Mouse (Mus musculus) limb, embryonic 13.5 days (tissue): Measurements from ENCODE around the gene Inpp4a. TPM values are rescaled to one million over a fixed set of nuclear protein-coding genes. Genes with fewer than 3 reads are reported as not detected.

Source experiments
- ATAC-seq: fragments of 200-750 bp; cut with Nextera tagmentation; 2 replicates; pipeline ENCODE4 v1.8.0; 2017; ENCODE audit warnings: low read depth, moderate number of reproducible peaks, moderate TSS enrichment; ENCODE audit not compliant: low FRiP score
- H3K27ac ChIP-seq: fragments of 300-500 bp; sonication (generic); 2 replicates; pipeline ENCODE4 v1.5.1; 2015; ENCODE audit warnings: inconsistent platforms, mild to moderate bottlenecking, moderate library complexity
- H3K27me3 ChIP-seq: fragments of 300-500 bp; sonication (generic); 2 replicates; pipeline ENCODE4 v1.6.1; 2015; ENCODE audit warnings: mild to moderate bottlenecking, inconsistent platforms
- H3K36me3 ChIP-seq: fragments of 300-500 bp; sonication (generic); 2 replicates; pipeline ENCODE4 v1.6.1; 2015; ENCODE audit warnings: inconsistent platforms, mild to moderate bottlenecking, moderate library complexity
- H3K4me1 ChIP-seq: fragments of 300-500 bp; sonication (generic); 2 replicates; pipeline ENCODE4 v1.6.1; 2015; ENCODE audit warnings: inconsistent platforms
- H3K4me2 ChIP-seq: fragments of 300-500 bp; sonication (generic); replicated peaks from 2 replicates; pipeline ENCODE4 v1.6.1; 2015; ENCODE audit warnings: inconsistent platforms, mild to moderate bottlenecking, moderate library complexity
- H3K4me3 ChIP-seq: fragments of 300-500 bp; sonication (generic); 2 replicates; pipeline ENCODE4 v1.5.1; 2015; ENCODE audit warnings: moderate library complexity, mild to moderate bottlenecking, inconsistent platforms
- H3K9ac ChIP-seq: fragments of 300-500 bp; sonication (generic); 2 replicates; pipeline ENCODE4 v1.6.1; 2015; ENCODE audit warnings: mild to moderate bottlenecking, inconsistent platforms
- H3K9me3 ChIP-seq: fragments of 300-500 bp; sonication (generic); 2 replicates; pipeline ENCODE4 v1.6.1; 2016; ENCODE audit warnings: inconsistent platforms
- WGBS: fragments of 180-500 bp; shearing (Covaris S2); methylation state at CpG from one replicate; pipeline ENCODE4 v1.1.7; 2015; 5-methylcytosine and 5-hydroxymethylcytosine counted together
- polyA plus RNA-seq: library from polyadenylated mRNA; unstranded; fragments of >200 nt; fragmentation: Nextera tagmentation; extraction: Ambion mirVana; gene quantifications from 2 replicates; pipeline ENCODE4 v1.2.1, GENCODE M21; 2015

The Inpp4a gene
- polyA plus RNA-seq, 1 experiment from 2014 or later = 20.9 TPM

- no peak overlapping the region for H3K4me3 ChIP-seq
- no peak overlapping the region for H3K9ac ChIP-seq
- H3K4me1 ChIP-seq = peaks cover 12% of the 10 kb centered on the region
- WGBS = 86% methylated on average over 6 of the region's 6 CpGs
- no peak overlapping the region for H3K4me2 ChIP-seq
- H3K36me3 ChIP-seq = no peaks in the 10 kb centered on the region
- H3K27me3 ChIP-seq = no peaks in the 10 kb centered on the region
- H3K27ac ChIP-seq = no peak overlapping the region
- no peaks in the 10 kb centered on the region for H3K9me3 ChIP-seq
- ATAC-seq = no peak
Observed at GRCm38 (mm10) chr1:37344223-37344916, 44.7 kb downstream of the Inpp4a start.

- no peak overlapping the region for H3K9ac ChIP-seq
- ATAC-seq = no peak
- no peak overlapping the region for H3K27ac ChIP-seq
- peaks cover 22% of the 10 kb centered on the region for H3K4me1 ChIP-seq
- H3K4me3 ChIP-seq = no peak overlapping the region
- 73% methylated on average over 9 of the region's 9 CpGs for WGBS
- no peaks in the 10 kb centered on the region for H3K36me3 ChIP-seq
- no peak overlapping the region for H3K4me2 ChIP-seq
- no peaks in the 10 kb centered on the region for H3K27me3 ChIP-seq
- H3K9me3 ChIP-seq = no peaks in the 10 kb centered on the region
Observed at GRCm38 (mm10) chr1:37347361-37348080, 47.9 kb downstream of the Inpp4a start.

GRCm38 (mm10) chr1:37350886-37351651, 51.4 kb downstream of the Inpp4a start:
- ATAC-seq = peak; percentile 75
- 64% methylated on average over 7 of the region's 7 CpGs for WGBS
- Histone ChIP-seq H3K27me3 (no peaks in the 10 kb centered on the region), H3K4me1 (peaks cover 22% of the 10 kb centered on the region), H3K36me3 (no peaks in the 10 kb centered on the region), H3K4me2 (no peak overlapping the region), H3K4me3 (no peak overlapping the region), H3K9ac (no peak overlapping the region), H3K27ac (peak overlapping the region; percentile 1; the same call in 1 of the 2 replicates), H3K9me3 (no peaks in the 10 kb centered on the region)

GRCm38 (mm10) chr1:37351961-37352360, 52.3 kb downstream of the Inpp4a start:
- Histone ChIP-seq H3K9me3 (no peaks in the 10 kb centered on the region), H3K27me3 (no peaks in the 10 kb centered on the region), H3K9ac (no peak overlapping the region), H3K4me2 (no peak overlapping the region), H3K27ac (no peak overlapping the region), H3K4me1 (peaks cover 22% of the 10 kb centered on the region), H3K4me3 (no peak overlapping the region), H3K36me3 (no peaks in the 10 kb centered on the region)
- ATAC-seq = no peak
- 90% methylated on average over 2 of the region's 2 CpGs for WGBS

GRCm38 (mm10) chr1:37353456-37353855, 53.8 kb downstream of the Inpp4a start:
- 77% methylated on average over 4 of the region's 4 CpGs for WGBS
- H3K9me3 ChIP-seq = no peaks in the 10 kb centered on the region
- H3K27me3 ChIP-seq = no peaks in the 10 kb centered on the region
- H3K27ac ChIP-seq = no peak overlapping the region
- no peak overlapping the region for H3K9ac ChIP-seq
- H3K4me3 ChIP-seq = no peak overlapping the region
- peaks cover 22% of the 10 kb centered on the region for H3K4me1 ChIP-seq
- peaks cover 9% of the 10 kb centered on the region for H3K36me3 ChIP-seq
- H3K4me2 ChIP-seq = no peak overlapping the region
- ATAC-seq = no peak

GRCm38 (mm10) chr1:37355492-37355891, 55.8 kb downstream of the Inpp4a start:
- WGBS = 82% methylated on average over 3 of the region's 3 CpGs
- Histone ChIP-seq H3K27ac (no peak overlapping the region), H3K9ac (no peak overlapping the region), H3K4me1 (peaks cover 21% of the 10 kb centered on the region), H3K27me3 (no peaks in the 10 kb centered on the region), H3K4me2 (no peak overlapping the region), H3K9me3 (no peaks in the 10 kb centered on the region), H3K36me3 (peaks cover 13% of the 10 kb centered on the region), H3K4me3 (no peak overlapping the region)
- no peak for ATAC-seq

- Histone ChIP-seq H3K4me2 (no peak overlapping the region), H3K4me3 (no peak overlapping the region), H3K27ac (no peak overlapping the region), H3K9me3 (no peaks in the 10 kb centered on the region), H3K9ac (no peak overlapping the region), H3K27me3 (no peaks in the 10 kb centered on the region), H3K36me3 (peaks cover 13% of the 10 kb centered on the region), H3K4me1 (peaks cover 13% of the 10 kb centered on the region)
- 81% methylated on average over 3 of the region's 3 CpGs for WGBS
- no peak for ATAC-seq
Observed at GRCm38 (mm10) chr1:37356305-37356704, 56.6 kb downstream of the Inpp4a start.

- 83% methylated on average over 6 of the region's 6 CpGs for WGBS
- no peak overlapping the region for H3K9ac ChIP-seq
- H3K9me3 ChIP-seq = no peaks in the 10 kb centered on the region
- H3K36me3 ChIP-seq = peaks cover 13% of the 10 kb centered on the region
- H3K27ac ChIP-seq = no peak overlapping the region
- no peak overlapping the region for H3K4me3 ChIP-seq
- no peak for ATAC-seq
- H3K4me2 ChIP-seq = no peak overlapping the region
- H3K4me1 ChIP-seq = peaks cover 5% of the 10 kb centered on the region
- no peaks in the 10 kb centered on the region for H3K27me3 ChIP-seq
Observed at GRCm38 (mm10) chr1:37357173-37357572, 57.5 kb downstream of the Inpp4a start.

GRCm38 (mm10) chr1:37358621-37359020, 59.0 kb downstream of the Inpp4a start:
- WGBS = 83% methylated on average over 8 of the region's 8 CpGs
- Histone ChIP-seq H3K27me3 (no peaks in the 10 kb centered on the region), H3K27ac (no peak overlapping the region), H3K36me3 (peaks cover 13% of the 10 kb centered on the region), H3K9ac (no peak overlapping the region), H3K4me1 (0 out of 2 replicates have a peak, but pooled peaks cover 4% of the 10 kb centered on the region), H3K4me3 (no peak overlapping the region), H3K9me3 (no peaks in the 10 kb centered on the region), H3K4me2 (no peak overlapping the region)
- ATAC-seq = no peak

- Histone ChIP-seq H3K4me1 (0 out of 2 replicates have a peak, but pooled peaks cover 4% of the 10 kb centered on the region), H3K27me3 (no peaks in the 10 kb centered on the region), H3K4me3 (no peak overlapping the region), H3K9me3 (no peaks in the 10 kb centered on the region), H3K9ac (no peak overlapping the region), H3K27ac (no peak overlapping the region), H3K4me2 (no peak overlapping the region), H3K36me3 (peaks cover 13% of the 10 kb centered on the region)
- 77% methylated on average over 6 of the region's 6 CpGs for WGBS
- no peak for ATAC-seq
Observed at GRCm38 (mm10) chr1:37359395-37360092, 59.9 kb downstream of the Inpp4a start.

GRCm38 (mm10) chr1:37360781-37361180, 61.1 kb downstream of the Inpp4a start:
- H3K27me3 ChIP-seq = no peaks in the 10 kb centered on the region
- H3K4me3 ChIP-seq = no peak overlapping the region
- WGBS = 89% methylated on average over 3 of the region's 3 CpGs
- H3K27ac ChIP-seq = no peak overlapping the region
- H3K4me1 ChIP-seq = 0 out of 2 replicates have a peak, but pooled peaks cover 4% of the 10 kb centered on the region
- H3K36me3 ChIP-seq = peaks cover 13% of the 10 kb centered on the region
- H3K4me2 ChIP-seq = no peak overlapping the region
- no peak overlapping the region for H3K9ac ChIP-seq
- ATAC-seq = no peak
- no peaks in the 10 kb centered on the region for H3K9me3 ChIP-seq
